Mouse (Mus musculus) megakaryocyte, embryonic 14.5 days (primary cell): ENCODE measurements around the gene Tfr2.

Source experiments
- FLI1 ChIP-seq: IDR thresholded peaks from 2 replicates; pipeline ENCODE4 v1.6.1; 2012; ENCODE audit warnings: low read length, inconsistent platforms, mixed read lengths
- GATA1 ChIP-seq: IDR thresholded peaks from 3 replicates; pipeline ENCODE4 v1.6.1; 2012; ENCODE audit warnings: mixed read lengths, low read length, inconsistent platforms, borderline replicate concordance

- no peak for TF ChIP-seq GATA1
- no peak for TF ChIP-seq FLI1
Measured at GRCm38 (mm10) chr5:137526192-137526936, 43.3 kb upstream of the Tfr2 start.
